Mouse (Mus musculus) forebrain, embryonic 12.5 days (tissue): ENCODE measurements around the gene Eno4. TPM values are rescaled to one million over a fixed set of nuclear protein-coding genes. Genes with fewer than 3 reads are reported as not detected.
A peak's percentile ranks its signal among the peaks of the same experiment; 100 is the strongest.

ENCODE experiments used
- ATAC-seq: fragments of 200-750 bp; cut with Nextera tagmentation; 2 replicates; pipeline ENCODE4 v1.8.0; 2017; ENCODE audit warnings: moderate TSS enrichment; ENCODE audit not compliant: low FRiP score
- H3K27ac ChIP-seq: fragments of 300-500 bp; sonication (generic); 2 replicates; pipeline ENCODE4 v1.5.1; 2016; ENCODE audit warnings: mild to moderate bottlenecking
- H3K27me3 ChIP-seq: fragments of 300-500 bp; sonication (generic); 2 replicates; pipeline ENCODE4 v1.6.1; 2016; ENCODE audit warnings: mild to moderate bottlenecking
- H3K36me3 ChIP-seq: fragments of 300-500 bp; sonication (generic); replicated peaks from 2 replicates; pipeline ENCODE4 v1.6.1; 2016; ENCODE audit warnings: mild to moderate bottlenecking
- H3K4me1 ChIP-seq: fragments of 300-500 bp; sonication (generic); 2 replicates; pipeline ENCODE4 v1.6.1; 2016
- H3K4me2 ChIP-seq: fragments of 300-500 bp; sonication (generic); 2 replicates; pipeline ENCODE4 v1.6.1; 2016; ENCODE audit warnings: mild to moderate bottlenecking, moderate library complexity
- H3K4me3 ChIP-seq: fragments of 300-500 bp; sonication (generic); replicated peaks from 2 replicates; pipeline ENCODE4 v1.5.1; 2016; ENCODE audit warnings: mild to moderate bottlenecking
- H3K9ac ChIP-seq: fragments of 300-500 bp; sonication (generic); 2 replicates; pipeline ENCODE4 v1.6.1; 2016; ENCODE audit warnings: mild to moderate bottlenecking
- H3K9me3 ChIP-seq: fragments of 300-500 bp; sonication (generic); 2 replicates; pipeline ENCODE4 v1.6.1; 2016
- WGBS: fragments of 180-500 bp; shearing (Covaris S2); methylation state at CpG from one replicate; pipeline ENCODE4 v1.1.7; 2016; 5-methylcytosine and 5-hydroxymethylcytosine counted together
- polyA plus RNA-seq: library from polyadenylated mRNA; unstranded; fragments of >200 nt; fragmentation: Nextera tagmentation; extraction: Ambion mirVana; gene quantifications from 2 replicates; pipeline ENCODE4 v1.2.1, GENCODE M21; 2016

Gene Eno4
- polyA plus RNA-seq, 1 experiment from 2014 or later, result 1.6 TPM

- ATAC-seq, result no peak
- Histone ChIP-seq H3K36me3 (no peaks in the 10 kb centered on the region), H3K9me3 (no peaks in the 10 kb centered on the region), H3K9ac (no peak overlapping the region), H3K27ac (no peak overlapping the region), H3K27me3 (peaks cover 88% of the 10 kb centered on the region), H3K4me2 (peak overlapping the region; percentile 37), H3K4me1 (peaks cover 15% of the 10 kb centered on the region), H3K4me3 (no peak overlapping the region)
- WGBS, result 14% methylated on average over 7 of the region's 7 CpGs
Observed at GRCm38 (mm10) chr19:58919148-58919547, 24.1 kb upstream of the Eno4 start.

DNA sequence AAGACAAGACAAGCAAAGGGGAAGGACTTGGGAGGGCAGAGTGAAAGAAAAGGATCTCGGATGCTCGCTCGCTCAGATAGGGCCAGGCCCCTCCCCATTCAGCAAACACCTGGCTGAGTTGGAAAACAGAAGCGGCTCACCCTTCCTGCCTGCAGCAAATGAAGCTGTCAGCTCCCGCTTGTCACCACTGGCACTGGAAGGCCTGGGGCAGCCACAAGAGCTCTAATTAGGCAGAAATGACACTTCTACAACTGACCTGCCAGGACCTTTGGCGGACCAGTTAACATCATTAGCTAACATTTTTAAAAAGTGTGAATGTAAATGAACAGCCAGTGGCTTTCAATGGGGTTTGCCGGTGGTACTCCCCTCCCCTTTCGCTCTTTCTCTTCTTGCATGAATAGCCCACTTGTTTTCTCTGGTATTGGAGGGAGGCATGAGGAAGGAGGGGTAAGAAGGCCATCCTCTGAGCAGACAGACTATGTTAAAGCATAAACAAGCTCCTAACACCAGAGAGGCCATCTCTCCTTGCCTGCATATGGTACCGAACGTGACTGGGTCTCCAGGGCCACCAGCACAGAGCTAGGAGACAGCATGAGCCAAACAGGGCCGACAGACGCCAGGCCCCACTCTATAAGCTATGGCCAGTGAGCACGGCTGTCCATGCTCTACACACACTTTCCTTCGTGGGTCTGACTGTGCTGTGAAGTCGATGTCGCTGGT is 12.0 kb upstream of the Eno4 start:
- Histone ChIP-seq H3K9ac (peak overlapping the region; percentile 9; the same call in 1 of the 2 replicates), H3K4me3 (no peak overlapping the region), H3K9me3 (no peaks in the 10 kb centered on the region), H3K27me3 (peaks cover 88% of the 10 kb centered on the region), H3K4me1 (peaks cover 41% of the 10 kb centered on the region), H3K36me3 (no peaks in the 10 kb centered on the region), H3K4me2 (peak overlapping the region; percentile 35), H3K27ac (peak overlapping the region; percentile 74)
- ATAC-seq, result peak; percentile 84
- 4% methylated on average over 16 of the region's 16 CpGs for WGBS

DNA sequence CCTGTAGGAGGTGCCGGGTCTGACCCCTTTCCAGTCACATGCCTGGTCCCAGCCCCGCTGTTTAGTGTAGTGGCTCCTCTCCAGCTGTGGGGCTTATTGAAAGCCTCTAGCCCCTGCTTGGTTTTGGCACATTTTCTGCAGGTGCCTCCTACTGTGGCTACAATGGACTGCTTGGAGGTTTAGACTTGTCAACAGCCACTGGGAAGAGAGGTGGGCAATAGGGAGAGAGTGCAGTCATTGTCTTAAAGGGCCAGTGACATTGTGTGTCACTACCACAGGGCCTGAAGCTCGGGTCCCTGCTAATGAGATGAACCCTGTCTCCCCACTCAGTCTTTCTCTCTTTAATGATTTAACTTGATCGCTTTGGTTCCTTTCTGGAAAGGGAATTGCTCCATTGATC is 10.2 kb upstream of the Eno4 start:
- no peak overlapping the region for H3K9ac ChIP-seq
- H3K9me3 ChIP-seq, result no peaks in the 10 kb centered on the region
- under 1% methylated on average over 4 of the region's 4 CpGs for WGBS
- H3K36me3 ChIP-seq, result no peaks in the 10 kb centered on the region
- peak overlapping the region; percentile 21 for H3K4me2 ChIP-seq
- no peak overlapping the region for H3K4me3 ChIP-seq
- peak; percentile 51; the same call in 1 of the 2 replicates for ATAC-seq
- peaks cover 82% of the 10 kb centered on the region for H3K27me3 ChIP-seq
- peaks cover 49% of the 10 kb centered on the region for H3K4me1 ChIP-seq
- peak overlapping the region; percentile 5; the same call in 1 of the 2 replicates for H3K27ac ChIP-seq

DNA sequence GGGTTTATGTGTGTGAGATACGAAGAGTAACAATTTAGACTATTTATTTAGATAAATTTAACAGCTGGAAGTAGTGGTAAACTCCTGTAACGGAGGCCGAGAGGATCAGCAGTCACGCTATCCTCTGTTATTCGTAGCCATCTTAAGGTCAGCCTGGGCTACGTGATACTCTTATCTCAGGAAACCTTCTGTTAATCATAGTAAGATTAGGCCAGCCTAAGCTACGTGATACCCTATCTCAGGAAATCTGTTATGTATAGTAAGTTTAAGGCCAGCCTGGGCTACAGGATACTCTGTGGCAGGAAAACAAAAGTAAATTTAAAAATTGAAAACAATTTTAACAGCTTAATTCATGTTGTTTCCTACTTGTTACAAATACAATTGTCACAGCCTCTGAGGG is 2.7 kb downstream of the Eno4 start:
- H3K27me3 ChIP-seq, result peaks cover 31% of the 10 kb centered on the region
- 87% methylated on average over 7 of the region's 7 CpGs for WGBS
- no peak overlapping the region for H3K4me2 ChIP-seq
- no peak overlapping the region for H3K9ac ChIP-seq
- no peak for ATAC-seq
- H3K27ac ChIP-seq, result no peak overlapping the region
- no peak overlapping the region for H3K4me3 ChIP-seq
- H3K36me3 ChIP-seq, result no peaks in the 10 kb centered on the region
- no peaks in the 10 kb centered on the region for H3K9me3 ChIP-seq
- peaks cover 10% of the 10 kb centered on the region for H3K4me1 ChIP-seq

GRCm38 (mm10) chr19:58951521-58951920 is 8.3 kb downstream of the Eno4 start:
- no peak for ATAC-seq
- no peak overlapping the region for H3K4me3 ChIP-seq

DNA sequence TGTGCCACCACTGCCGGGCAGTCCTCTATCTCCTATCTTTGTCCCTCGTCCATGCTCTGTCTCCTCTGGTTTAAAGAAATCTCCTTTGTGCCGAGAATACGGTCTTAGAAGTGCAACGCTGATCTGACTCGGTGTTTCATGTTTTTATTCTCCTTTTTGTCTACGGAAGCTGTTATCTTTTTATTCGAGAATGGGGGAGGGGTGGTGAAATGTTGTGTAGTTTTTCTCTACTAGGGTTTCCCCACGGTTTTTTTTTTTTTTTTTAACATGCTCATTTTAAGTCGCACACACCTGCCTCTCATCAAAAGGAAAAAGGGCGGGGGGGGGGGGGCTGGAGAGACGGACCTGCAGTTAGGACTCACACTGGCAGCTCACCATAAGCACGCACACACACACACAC is 9.0 kb downstream of the Eno4 start:
- H3K4me3 ChIP-seq, result no peak overlapping the region
- H3K4me1 ChIP-seq, result no peaks in the 10 kb centered on the region
- peaks cover 32% of the 10 kb centered on the region for H3K27me3 ChIP-seq
- no peak overlapping the region for H3K27ac ChIP-seq
- no peak overlapping the region for H3K4me2 ChIP-seq
- H3K36me3 ChIP-seq, result no peaks in the 10 kb centered on the region
- no peak overlapping the region for H3K9ac ChIP-seq
- 78% methylated on average over 13 of the region's 13 CpGs for WGBS
- no peak for ATAC-seq
- H3K9me3 ChIP-seq, result no peaks in the 10 kb centered on the region

More at GRCm38 (mm10) chr19:58951521-58951920, 8.3 kb downstream of the Eno4 start:
- Histone ChIP-seq H3K4me2 (no peak overlapping the region), H3K4me1 (no peaks in the 10 kb centered on the region), H3K36me3 (no peaks in the 10 kb centered on the region), H3K9me3 (no peaks in the 10 kb centered on the region), H3K27me3 (peaks cover 37% of the 10 kb centered on the region), H3K27ac (no peak overlapping the region), H3K9ac (no peak overlapping the region)
- 84% methylated on average over 3 of the region's 3 CpGs for WGBS

DNA sequence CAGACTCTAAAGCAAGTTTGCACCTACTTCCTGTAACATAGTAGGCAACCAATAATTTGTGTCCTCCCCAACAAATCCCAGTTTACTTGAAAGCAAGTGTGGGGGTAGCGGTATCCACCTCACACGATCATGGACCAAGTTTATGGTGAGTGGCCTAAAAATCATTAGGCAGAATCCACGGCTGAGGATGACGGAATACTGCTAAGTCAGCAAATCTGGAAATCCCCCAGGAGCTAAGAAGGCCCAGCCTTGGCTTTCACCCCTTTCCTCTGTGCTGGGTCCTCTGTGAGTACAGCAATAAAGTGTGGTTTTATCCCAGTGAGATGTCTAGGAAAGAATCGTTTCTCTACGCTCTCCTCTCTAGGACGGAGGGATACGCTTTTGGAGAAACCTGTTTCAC is 11.6 kb downstream of the Eno4 start:
- Histone ChIP-seq H3K36me3 (no peaks in the 10 kb centered on the region), H3K4me2 (no peak overlapping the region), H3K9me3 (no peaks in the 10 kb centered on the region), H3K27ac (no peak overlapping the region), H3K27me3 (peaks cover 32% of the 10 kb centered on the region), H3K4me1 (no peaks in the 10 kb centered on the region), H3K9ac (no peak overlapping the region), H3K4me3 (no peak overlapping the region)
- no peak for ATAC-seq
- 92% methylated on average over 8 of the region's 8 CpGs for WGBS

GRCm38 (mm10) chr19:58963011-58963410 is 19.8 kb downstream of the Eno4 start:
- H3K36me3 ChIP-seq, result no peaks in the 10 kb centered on the region
- H3K27me3 ChIP-seq, result peaks cover 50% of the 10 kb centered on the region
- H3K9ac ChIP-seq, result no peak overlapping the region
- peaks cover 3% of the 10 kb centered on the region for H3K4me1 ChIP-seq
- H3K4me2 ChIP-seq, result no peak overlapping the region
- H3K9me3 ChIP-seq, result no peaks in the 10 kb centered on the region
- WGBS, result 54% methylated on average over 8 of the region's 8 CpGs
- H3K4me3 ChIP-seq, result no peak overlapping the region
- ATAC-seq, result no peak
- H3K27ac ChIP-seq, result no peak overlapping the region

GRCm38 (mm10) chr19:58968731-58969506 is 25.7 kb downstream of the Eno4 start:
- Histone ChIP-seq H3K36me3 (no peaks in the 10 kb centered on the region), H3K9me3 (no peaks in the 10 kb centered on the region), H3K9ac (no peak overlapping the region), H3K27me3 (peaks cover 83% of the 10 kb centered on the region), H3K27ac (no peak overlapping the region; the same call in 1 of the 2 replicates), H3K4me3 (no peak overlapping the region), H3K4me1 (peaks cover 18% of the 10 kb centered on the region), H3K4me2 (peak overlapping the region; percentile 21; the same call in 1 of the 2 replicates)
- WGBS, result 10% methylated on average over 15 of the region's 15 CpGs
- ATAC-seq, result no peak

DNA sequence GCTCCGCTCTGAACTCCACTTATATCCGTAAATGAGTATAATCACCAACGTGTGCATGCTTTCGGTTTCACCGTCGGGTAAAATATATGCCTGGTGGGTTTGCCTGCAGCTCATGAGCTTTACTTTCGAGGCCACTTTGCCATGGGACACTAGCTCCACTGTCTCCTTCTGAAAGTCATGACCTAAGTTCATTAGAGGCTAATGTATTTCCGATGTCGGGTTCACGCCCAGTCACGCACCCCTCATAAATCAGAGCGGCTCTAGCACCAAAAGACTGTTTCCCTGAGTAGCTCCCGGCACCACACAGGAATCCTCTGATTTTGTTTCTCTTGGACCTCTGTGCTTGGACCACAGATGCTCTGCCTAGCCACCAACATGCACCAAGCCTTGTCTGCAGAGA is 27.6 kb downstream of the Eno4 start:
- 90% methylated on average over 13 of the region's 13 CpGs for WGBS
- ATAC-seq, result no peak

GRCm38 (mm10) chr19:58974126-58974525 is 30.9 kb downstream of the Eno4 start:
- Histone ChIP-seq H3K27ac (no peak overlapping the region), H3K9me3 (no peaks in the 10 kb centered on the region), H3K4me1 (peaks cover 17% of the 10 kb centered on the region), H3K9ac (no peak overlapping the region), H3K27me3 (peaks cover 94% of the 10 kb centered on the region), H3K4me3 (no peak overlapping the region), H3K4me2 (no peak overlapping the region), H3K36me3 (no peaks in the 10 kb centered on the region)
- WGBS, result 80% methylated on average over 8 of the region's 8 CpGs
- ATAC-seq, result no peak

More for the DNA sequence above, 27.6 kb downstream of the Eno4 start:
- Histone ChIP-seq H3K27me3 (peaks cover 88% of the 10 kb centered on the region), H3K4me2 (no peak overlapping the region), H3K4me1 (peaks cover 22% of the 10 kb centered on the region), H3K9me3 (no peaks in the 10 kb centered on the region), H3K9ac (no peak overlapping the region), H3K36me3 (no peaks in the 10 kb centered on the region), H3K27ac (no peak overlapping the region), H3K4me3 (no peak overlapping the region)

GRCm38 (mm10) chr19:58975216-58975863 is 32.1 kb downstream of the Eno4 start:
- no peaks in the 10 kb centered on the region for H3K9me3 ChIP-seq
- 79% methylated on average over 11 of the region's 11 CpGs for WGBS
- H3K9ac ChIP-seq, result no peak overlapping the region
- no peak overlapping the region for H3K4me2 ChIP-seq
- ATAC-seq, result no peak
- H3K36me3 ChIP-seq, result no peaks in the 10 kb centered on the region
- H3K4me1 ChIP-seq, result peaks cover 24% of the 10 kb centered on the region
- H3K27ac ChIP-seq, result no peak overlapping the region
- no peak overlapping the region for H3K4me3 ChIP-seq
- H3K27me3 ChIP-seq, result peaks cover 87% of the 10 kb centered on the region
